Mouse (Mus musculus) limb, embryonic 13.5 days (tissue): Measurements from ENCODE around the gene Podxl2. TPM values are rescaled to one million over a fixed set of nuclear protein-coding genes. Genes with fewer than 3 reads are reported as not detected.

ENCODE experiments used
- ATAC-seq: fragments of 200-750 bp; cut with Nextera tagmentation; 2 replicates; pipeline ENCODE4 v1.8.0; 2017; ENCODE audit warnings: low read depth, moderate number of reproducible peaks, moderate TSS enrichment; ENCODE audit not compliant: low FRiP score
- H3K27ac ChIP-seq: fragments of 300-500 bp; sonication (generic); 2 replicates; pipeline ENCODE4 v1.5.1; 2015; ENCODE audit warnings: inconsistent platforms, mild to moderate bottlenecking, moderate library complexity
- H3K27me3 ChIP-seq: fragments of 300-500 bp; sonication (generic); 2 replicates; pipeline ENCODE4 v1.6.1; 2015; ENCODE audit warnings: mild to moderate bottlenecking, inconsistent platforms
- H3K36me3 ChIP-seq: fragments of 300-500 bp; sonication (generic); 2 replicates; pipeline ENCODE4 v1.6.1; 2015; ENCODE audit warnings: inconsistent platforms, mild to moderate bottlenecking, moderate library complexity
- H3K4me1 ChIP-seq: fragments of 300-500 bp; sonication (generic); 2 replicates; pipeline ENCODE4 v1.6.1; 2015; ENCODE audit warnings: inconsistent platforms
- H3K4me2 ChIP-seq: fragments of 300-500 bp; sonication (generic); replicated peaks from 2 replicates; pipeline ENCODE4 v1.6.1; 2015; ENCODE audit warnings: inconsistent platforms, mild to moderate bottlenecking, moderate library complexity
- H3K4me3 ChIP-seq: fragments of 300-500 bp; sonication (generic); 2 replicates; pipeline ENCODE4 v1.5.1; 2015; ENCODE audit warnings: moderate library complexity, mild to moderate bottlenecking, inconsistent platforms
- H3K9ac ChIP-seq: fragments of 300-500 bp; sonication (generic); 2 replicates; pipeline ENCODE4 v1.6.1; 2015; ENCODE audit warnings: mild to moderate bottlenecking, inconsistent platforms
- H3K9me3 ChIP-seq: fragments of 300-500 bp; sonication (generic); 2 replicates; pipeline ENCODE4 v1.6.1; 2016; ENCODE audit warnings: inconsistent platforms
- WGBS: fragments of 180-500 bp; shearing (Covaris S2); methylation state at CpG from one replicate; pipeline ENCODE4 v1.1.7; 2015; 5-methylcytosine and 5-hydroxymethylcytosine counted together
- polyA plus RNA-seq: library from polyadenylated mRNA; unstranded; fragments of >200 nt; fragmentation: Nextera tagmentation; extraction: Ambion mirVana; gene quantifications from 2 replicates; pipeline ENCODE4 v1.2.1, GENCODE M21; 2015

Gene Podxl2
- polyA plus RNA-seq, 1 experiment from 2014 or later: 108 TPM

DNA sequence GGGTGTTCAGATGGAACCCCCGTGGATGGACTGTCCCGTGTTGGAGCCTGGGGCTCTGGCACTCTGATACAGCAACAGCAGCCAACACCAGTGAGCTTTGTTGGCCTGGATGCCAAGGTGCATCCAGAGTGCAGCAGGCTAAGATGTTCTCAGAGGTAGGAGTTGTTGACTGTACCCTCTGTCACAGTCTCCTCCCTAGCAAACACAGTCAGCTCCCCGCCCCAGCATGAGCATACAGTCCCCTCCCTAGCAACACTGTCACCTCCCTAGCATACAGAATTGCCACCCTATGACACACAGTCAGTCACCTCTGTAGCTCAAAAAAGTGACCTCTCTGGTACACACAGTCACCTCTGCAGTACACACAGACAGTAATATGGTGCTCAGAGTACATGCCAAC is 57.9 kb downstream of the Podxl2 start:
- H3K27ac ChIP-seq: no peak overlapping the region
- ATAC-seq: no peak
- no peaks in the 10 kb centered on the region for H3K36me3 ChIP-seq
- no peaks in the 10 kb centered on the region for H3K9me3 ChIP-seq
- H3K4me3 ChIP-seq: no peak overlapping the region
- no peaks in the 10 kb centered on the region for H3K27me3 ChIP-seq
- WGBS: 80% methylated on average over 3 of the region's 3 CpGs
- peaks cover 4% of the 10 kb centered on the region; the same call in 1 of the 2 replicates for H3K4me1 ChIP-seq
- no peak overlapping the region for H3K4me2 ChIP-seq
- no peak overlapping the region for H3K9ac ChIP-seq

GRCm38 (mm10) chr6:88815489-88815888 is 59.4 kb downstream of the Podxl2 start:
- H3K9me3 ChIP-seq: no peaks in the 10 kb centered on the region
- no peaks in the 10 kb centered on the region for H3K36me3 ChIP-seq
- no peaks in the 10 kb centered on the region for H3K27me3 ChIP-seq
- ATAC-seq: no peak
- H3K4me1 ChIP-seq: peaks cover 12% of the 10 kb centered on the region; the same call in 1 of the 2 replicates
- no peak overlapping the region for H3K4me3 ChIP-seq
- no peak overlapping the region for H3K27ac ChIP-seq
- 85% methylated on average over 3 of the region's 3 CpGs for WGBS
- H3K9ac ChIP-seq: no peak overlapping the region
- H3K4me2 ChIP-seq: no peak overlapping the region

DNA sequence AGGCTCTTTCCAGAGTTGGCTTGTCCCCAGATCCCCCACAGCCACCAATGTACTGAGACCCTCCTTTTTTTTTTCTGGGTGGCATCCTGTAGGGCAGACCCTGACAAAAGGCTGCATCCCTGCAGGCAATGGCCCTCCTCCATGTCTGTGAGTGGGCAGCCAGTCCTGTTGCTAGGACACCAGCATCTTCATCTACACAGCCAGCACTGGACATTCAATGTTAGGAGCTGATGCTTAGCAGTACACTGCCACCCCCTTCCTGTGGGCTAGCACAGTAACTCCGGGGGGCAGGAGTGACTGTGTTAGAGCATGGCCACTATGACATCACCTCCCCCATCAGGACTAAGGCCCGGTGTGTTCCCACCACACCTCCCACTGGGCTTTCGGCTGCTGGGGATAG is 59.8 kb downstream of the Podxl2 start:
- WGBS: 89% methylated on average over 3 of the region's 3 CpGs
- Histone ChIP-seq H3K4me2 (no peak overlapping the region), H3K36me3 (no peaks in the 10 kb centered on the region), H3K27me3 (no peaks in the 10 kb centered on the region), H3K4me3 (no peak overlapping the region), H3K27ac (no peak overlapping the region), H3K4me1 (peaks cover 12% of the 10 kb centered on the region; the same call in 1 of the 2 replicates), H3K9ac (no peak overlapping the region), H3K9me3 (no peaks in the 10 kb centered on the region)
- ATAC-seq: no peak

GRCm38 (mm10) chr6:88813832-88814231 is 61.0 kb downstream of the Podxl2 start:
- Histone ChIP-seq H3K36me3 (no peaks in the 10 kb centered on the region), H3K27ac (no peak overlapping the region), H3K4me1 (peaks cover 18% of the 10 kb centered on the region; the same call in 1 of the 2 replicates), H3K4me2 (no peak overlapping the region), H3K9ac (no peak overlapping the region), H3K27me3 (no peaks in the 10 kb centered on the region), H3K9me3 (no peaks in the 10 kb centered on the region), H3K4me3 (no peak overlapping the region)
- no peak for ATAC-seq
- 84% methylated on average over 10 of the region's 10 CpGs for WGBS

GRCm38 (mm10) chr6:88812886-88813285 is 62.0 kb downstream of the Podxl2 start:
- Histone ChIP-seq H3K4me3 (no peak overlapping the region), H3K9ac (no peak overlapping the region), H3K9me3 (no peaks in the 10 kb centered on the region), H3K4me1 (peaks cover 18% of the 10 kb centered on the region; the same call in 1 of the 2 replicates), H3K36me3 (no peaks in the 10 kb centered on the region), H3K27ac (no peak overlapping the region), H3K27me3 (no peaks in the 10 kb centered on the region), H3K4me2 (no peak overlapping the region)
- 64% methylated on average over 3 of the region's 3 CpGs for WGBS
- ATAC-seq: no peak

- no peak overlapping the region for H3K27ac ChIP-seq
- H3K9me3 ChIP-seq: no peaks in the 10 kb centered on the region
- no peak for ATAC-seq
- no peak overlapping the region for H3K9ac ChIP-seq
- H3K4me1 ChIP-seq: peaks cover 18% of the 10 kb centered on the region; the same call in 1 of the 2 replicates
- no peaks in the 10 kb centered on the region for H3K27me3 ChIP-seq
- H3K4me3 ChIP-seq: no peak overlapping the region
- H3K36me3 ChIP-seq: no peaks in the 10 kb centered on the region
- WGBS: 31% methylated on average over 7 of the region's 7 CpGs
- H3K4me2 ChIP-seq: no peak overlapping the region
Observed at GRCm38 (mm10) chr6:88811880-88812400, 62.9 kb downstream of the Podxl2 start.

GRCm38 (mm10) chr6:88811396-88811795 is 63.4 kb downstream of the Podxl2 start:
- Histone ChIP-seq H3K4me3 (no peak overlapping the region), H3K27me3 (no peaks in the 10 kb centered on the region), H3K9me3 (no peaks in the 10 kb centered on the region), H3K4me1 (peaks cover 18% of the 10 kb centered on the region; the same call in 1 of the 2 replicates), H3K4me2 (no peak overlapping the region), H3K9ac (no peak overlapping the region), H3K27ac (no peak overlapping the region), H3K36me3 (no peaks in the 10 kb centered on the region)
- 25% methylated on average over 7 of the region's 7 CpGs for WGBS
- ATAC-seq: no peak

DNA sequence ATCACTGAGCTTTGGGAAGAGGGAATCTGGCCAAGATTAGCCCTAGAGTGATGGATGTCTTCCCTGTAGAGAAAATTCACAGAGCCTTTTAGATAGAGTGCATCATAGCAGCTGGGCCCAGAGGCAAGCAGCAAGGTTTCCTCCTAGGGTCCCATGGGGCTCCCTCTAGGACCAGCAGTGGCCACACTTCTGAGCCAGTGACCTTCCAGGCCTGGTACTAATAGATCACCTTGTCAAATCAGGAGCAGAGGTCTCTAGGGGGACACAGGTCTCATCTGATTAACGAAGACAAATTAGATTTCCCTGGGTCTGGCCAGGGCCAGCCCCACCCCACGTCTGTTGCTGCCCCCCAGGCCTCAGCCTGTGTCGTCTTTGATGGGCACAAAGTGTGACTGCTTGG is 64.6 kb downstream of the Podxl2 start:
- H3K9me3 ChIP-seq: no peaks in the 10 kb centered on the region
- no peak overlapping the region for H3K9ac ChIP-seq
- H3K27me3 ChIP-seq: no peaks in the 10 kb centered on the region
- 44% methylated on average over 3 of the region's 3 CpGs for WGBS
- no peak overlapping the region for H3K4me2 ChIP-seq
- no peak overlapping the region for H3K27ac ChIP-seq
- no peak for ATAC-seq
- H3K4me3 ChIP-seq: no peak overlapping the region
- peaks cover 18% of the 10 kb centered on the region; the same call in 1 of the 2 replicates for H3K4me1 ChIP-seq
- H3K36me3 ChIP-seq: no peaks in the 10 kb centered on the region

DNA sequence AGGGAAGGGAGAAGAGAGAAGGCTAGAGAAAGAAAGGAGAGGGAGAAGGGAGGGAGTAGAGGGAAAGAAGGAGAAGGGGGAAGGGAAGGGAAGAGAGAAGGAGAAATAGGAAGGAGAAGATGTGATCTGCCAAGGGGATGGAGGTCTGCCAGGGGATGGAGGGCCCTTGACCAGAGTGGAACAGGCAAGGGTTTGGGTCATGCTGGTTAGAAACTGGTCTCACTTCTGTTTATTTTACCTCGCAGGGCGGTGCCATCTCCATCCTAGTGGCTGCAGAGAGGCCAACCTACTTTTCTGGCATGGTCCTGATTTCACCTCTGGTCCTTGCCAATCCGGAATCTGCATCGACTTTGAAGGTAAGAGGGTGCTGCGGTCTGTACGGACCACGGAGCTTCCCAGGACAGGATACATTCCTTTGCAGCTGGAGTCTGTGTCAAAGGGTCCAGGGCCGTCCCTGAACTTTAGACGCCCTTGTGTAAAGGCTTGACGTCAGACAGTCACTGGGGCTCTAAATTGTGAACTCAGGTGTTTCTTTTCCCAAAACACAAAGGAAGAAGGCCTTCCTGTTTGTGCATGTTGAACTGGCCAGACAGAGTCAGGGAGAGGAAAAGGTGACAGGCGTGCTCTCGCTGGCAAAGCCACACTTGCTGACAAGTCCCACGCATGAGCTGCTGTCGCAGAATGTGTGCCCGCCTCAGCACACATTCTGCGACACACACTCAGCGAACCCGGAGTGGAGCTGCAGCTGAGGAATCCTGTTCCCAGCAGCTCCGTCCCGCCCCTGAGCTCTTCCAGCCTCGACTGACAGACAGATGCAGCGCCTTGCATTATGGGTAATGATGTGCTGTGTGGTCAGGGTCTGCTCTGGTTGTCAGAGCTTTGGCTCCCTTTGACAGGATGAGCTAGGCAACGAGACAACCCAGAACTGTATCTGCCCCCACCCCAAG is 65.5 kb downstream of the Podxl2 start:
- no peaks in the 10 kb centered on the region for H3K36me3 ChIP-seq
- ATAC-seq: no peak
- H3K9ac ChIP-seq: no peak overlapping the region
- H3K4me3 ChIP-seq: no peak overlapping the region
- 58% methylated on average over 23 of the region's 23 CpGs for WGBS
- H3K4me2 ChIP-seq: no peak overlapping the region
- H3K27ac ChIP-seq: no peak overlapping the region
- no peaks in the 10 kb centered on the region for H3K27me3 ChIP-seq
- H3K4me1 ChIP-seq: peaks cover 18% of the 10 kb centered on the region; the same call in 1 of the 2 replicates
- H3K9me3 ChIP-seq: no peaks in the 10 kb centered on the region

- Histone ChIP-seq H3K27ac (no peak overlapping the region), H3K36me3 (no peaks in the 10 kb centered on the region), H3K27me3 (no peaks in the 10 kb centered on the region), H3K9ac (no peak overlapping the region), H3K4me2 (no peak overlapping the region), H3K4me1 (peaks cover 22% of the 10 kb centered on the region), H3K9me3 (no peaks in the 10 kb centered on the region), H3K4me3 (no peak overlapping the region)
- WGBS: 89% methylated on average over 17 of the region's 17 CpGs
- no peak for ATAC-seq
Observed at GRCm38 (mm10) chr6:88804966-88805577, 69.8 kb downstream of the Podxl2 start.

GRCm38 (mm10) chr6:88803957-88804695 is 70.7 kb downstream of the Podxl2 start:
- no peak for ATAC-seq
- no peaks in the 10 kb centered on the region for H3K27me3 ChIP-seq
- no peak overlapping the region for H3K9ac ChIP-seq
- no peak overlapping the region for H3K4me3 ChIP-seq
- H3K27ac ChIP-seq: no peak overlapping the region
- no peak overlapping the region for H3K4me2 ChIP-seq
- H3K4me1 ChIP-seq: peaks cover 17% of the 10 kb centered on the region
- 88% methylated on average over 4 of the region's 4 CpGs for WGBS
- no peaks in the 10 kb centered on the region for H3K9me3 ChIP-seq
- H3K36me3 ChIP-seq: no peaks in the 10 kb centered on the region

GRCm38 (mm10) chr6:88803051-88803450 is 71.8 kb downstream of the Podxl2 start:
- WGBS: 89% methylated on average over 7 of the region's 7 CpGs
- no peak for ATAC-seq
- no peaks in the 10 kb centered on the region for H3K9me3 ChIP-seq

More at GRCm38 (mm10) chr6:88803051-88803450, 71.8 kb downstream of the Podxl2 start:
- Histone ChIP-seq H3K9ac (no peak overlapping the region), H3K4me1 (peaks cover 15% of the 10 kb centered on the region), H3K4me2 (no peak overlapping the region), H3K27me3 (no peaks in the 10 kb centered on the region), H3K4me3 (no peak overlapping the region), H3K36me3 (no peaks in the 10 kb centered on the region), H3K27ac (no peak overlapping the region)
